Mouse (Mus musculus): Measurements from ENCODE around the gene Chrm5.

Chrm5 gene

DNA sequence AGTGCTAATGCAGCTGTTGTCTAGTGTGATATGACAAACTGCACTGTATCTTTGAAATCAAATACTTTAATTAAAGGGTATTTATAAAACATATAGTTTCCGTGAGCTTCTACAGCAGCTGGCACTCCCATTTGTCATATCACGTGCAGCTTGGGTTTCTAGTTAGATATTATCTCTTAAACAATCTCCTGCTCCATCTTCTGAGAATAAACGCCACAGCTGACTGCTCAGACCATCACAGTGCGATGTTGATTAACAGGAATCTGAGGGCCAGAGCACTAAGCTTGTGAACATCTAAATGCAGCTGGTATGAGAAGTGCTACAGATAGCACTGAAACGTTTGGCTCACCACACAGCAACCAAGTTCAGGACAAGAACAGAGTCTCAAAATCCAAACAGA, 50.2 kb downstream of the Chrm5 start:
- no peak for DNase-seq (ENCODE audit: extremely low read depth, insufficient read length, low spot score)

DNA sequence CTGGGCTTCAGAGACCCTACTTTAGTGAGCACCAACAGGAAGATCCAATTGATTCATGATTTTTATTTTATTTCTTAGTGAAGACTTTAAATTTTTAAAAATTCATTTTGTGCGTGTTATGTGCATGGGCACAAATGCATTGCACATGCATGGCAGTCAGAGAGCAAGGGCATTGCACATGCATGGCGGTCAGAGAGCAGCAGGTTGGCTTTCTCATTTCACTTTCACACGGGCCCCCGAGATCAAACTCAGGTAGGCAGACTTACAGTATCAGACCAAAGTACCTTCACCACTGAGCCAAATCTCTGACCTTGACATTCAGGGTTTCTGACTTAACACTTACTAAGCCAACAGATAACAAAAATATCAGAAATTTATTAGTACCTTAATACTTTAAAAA, 50.9 kb downstream of the Chrm5 start:
- no peak for DNase-seq (ENCODE audit: extremely low read depth, insufficient read length, low spot score)
